Mouse (Mus musculus) lung, adult 2 months (tissue): ENCODE measurements around the gene Exoc6b.

ENCODE experiments used
- CTCF ChIP-seq: fragments of 200-500 bp; IDR thresholded peaks from 2 replicates; pipeline ENCODE4 v1.5.1; 2011; ENCODE audit warnings: mild to moderate bottlenecking, low read length, control low read depth; ENCODE audit not compliant: insufficient read depth
- POLR2A ChIP-seq: fragments of 200-500 bp; IDR thresholded peaks from 2 replicates; pipeline ENCODE4 v1.6.1; 2011; ENCODE audit warnings: low read depth, mild to moderate bottlenecking, control low read depth, low read length, borderline replicate concordance; ENCODE audit errors: extremely low read depth

DNA sequence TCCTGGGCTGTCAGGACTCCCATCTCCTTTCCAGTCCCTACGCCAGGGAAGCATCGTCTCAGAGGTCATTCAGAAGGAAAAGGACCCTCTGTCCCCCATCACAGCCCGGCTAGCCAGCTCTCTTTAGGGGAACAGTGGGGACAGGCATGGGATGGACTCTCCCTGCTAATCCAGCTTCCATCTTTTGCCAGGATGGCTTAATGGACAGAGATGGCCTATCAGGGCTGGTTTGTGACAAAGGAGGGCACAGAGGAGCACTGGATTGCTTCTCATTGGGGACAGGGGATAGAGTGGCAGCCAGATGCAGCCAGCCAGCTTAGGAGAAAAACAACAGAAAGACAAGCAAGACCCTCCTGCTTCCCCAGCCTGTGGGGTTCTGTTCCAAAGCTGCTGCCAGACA lies 474.7 kb downstream of the Exoc6b start:
- TF ChIP-seq POLR2A (no peak), CTCF (no peak)
